Mouse (Mus musculus) midbrain, embryonic 13.5 days (tissue): Measurements from ENCODE around the gene Gnai2. TPM values are rescaled to one million over a fixed set of nuclear protein-coding genes. Genes with fewer than 3 reads are reported as not detected.

Experiments used
- ATAC-seq: fragments of 200-750 bp; cut with Nextera tagmentation; 2 replicates; pipeline ENCODE4 v1.8.0; 2017; ENCODE audit warnings: mild to moderate bottlenecking, moderate TSS enrichment, moderate library complexity
- H3K27ac ChIP-seq: fragments of 300-500 bp; sonication (generic); 2 replicates; pipeline ENCODE4 v1.5.1; 2015; ENCODE audit warnings: inconsistent platforms, mild to moderate bottlenecking, moderate library complexity
- H3K27me3 ChIP-seq: fragments of 300-500 bp; sonication (generic); 2 replicates; pipeline ENCODE4 v1.6.1; 2015; ENCODE audit warnings: mild to moderate bottlenecking, inconsistent platforms
- H3K36me3 ChIP-seq: fragments of 300-500 bp; sonication (generic); 2 replicates; pipeline ENCODE4 v1.6.1; 2015; ENCODE audit warnings: mild to moderate bottlenecking, inconsistent platforms
- H3K4me1 ChIP-seq: fragments of 300-500 bp; sonication (generic); replicated peaks from 2 replicates; pipeline ENCODE4 v1.6.1; 2015; ENCODE audit warnings: inconsistent platforms
- H3K4me2 ChIP-seq: fragments of 300-500 bp; sonication (generic); replicated peaks from 2 replicates; pipeline ENCODE4 v1.6.1; 2015; ENCODE audit warnings: moderate library complexity, mild to moderate bottlenecking, inconsistent platforms
- H3K4me3 ChIP-seq: fragments of 300-500 bp; sonication (generic); replicated peaks from 2 replicates; pipeline ENCODE4 v1.5.1; 2015; ENCODE audit warnings: mild to moderate bottlenecking, inconsistent platforms
- H3K9ac ChIP-seq: fragments of 300-500 bp; sonication (generic); replicated peaks from 2 replicates; pipeline ENCODE4 v1.6.1; 2015; ENCODE audit warnings: mild to moderate bottlenecking, inconsistent platforms
- H3K9me3 ChIP-seq: fragments of 300-500 bp; sonication (generic); 2 replicates; pipeline ENCODE4 v1.6.1; 2016; ENCODE audit warnings: mild to moderate bottlenecking, inconsistent platforms
- WGBS: fragments of 180-500 bp; shearing (Covaris S2); methylation state at CpG from one replicate; pipeline ENCODE4 v1.1.7; 2015; 5-methylcytosine and 5-hydroxymethylcytosine counted together
- polyA plus RNA-seq: library from polyadenylated mRNA; unstranded; fragments of >200 nt; fragmentation: Nextera tagmentation; extraction: Ambion mirVana; gene quantifications from 2 replicates; pipeline ENCODE4 v1.2.1, GENCODE M21; 2015

Gene Gnai2
- polyA plus RNA-seq, 1 experiment from 2014 or later, result 416 TPM

- no peak overlapping the region for H3K4me3 ChIP-seq
- H3K27ac ChIP-seq, result no peak overlapping the region
- WGBS, result 72% methylated on average over 3 of the region's 3 CpGs
- H3K27me3 ChIP-seq, result peaks cover 28% of the 10 kb centered on the region
- no peak overlapping the region for H3K4me2 ChIP-seq
- H3K4me1 ChIP-seq, result peaks cover 40% of the 10 kb centered on the region
- H3K36me3 ChIP-seq, result no peaks in the 10 kb centered on the region
- no peak for ATAC-seq
- no peak overlapping the region for H3K9ac ChIP-seq
- no peaks in the 10 kb centered on the region for H3K9me3 ChIP-seq
Observed at GRCm38 (mm10) chr9:107668916-107669315, 33.7 kb upstream of the Gnai2 start.

GRCm38 (mm10) chr9:107668011-107668410 lies 32.8 kb upstream of the Gnai2 start:
- 19% methylated on average over 8 of the region's 8 CpGs for WGBS
- Histone ChIP-seq H3K27ac (no peak overlapping the region), H3K4me2 (0 out of 2 replicates have a peak overlapping the region, but pooled peaks have one; percentile 63), H3K4me1 (peaks cover 49% of the 10 kb centered on the region), H3K9me3 (no peaks in the 10 kb centered on the region), H3K9ac (no peak overlapping the region), H3K4me3 (no peak overlapping the region), H3K36me3 (no peaks in the 10 kb centered on the region), H3K27me3 (peaks cover 28% of the 10 kb centered on the region)
- ATAC-seq, result no peak

DNA sequence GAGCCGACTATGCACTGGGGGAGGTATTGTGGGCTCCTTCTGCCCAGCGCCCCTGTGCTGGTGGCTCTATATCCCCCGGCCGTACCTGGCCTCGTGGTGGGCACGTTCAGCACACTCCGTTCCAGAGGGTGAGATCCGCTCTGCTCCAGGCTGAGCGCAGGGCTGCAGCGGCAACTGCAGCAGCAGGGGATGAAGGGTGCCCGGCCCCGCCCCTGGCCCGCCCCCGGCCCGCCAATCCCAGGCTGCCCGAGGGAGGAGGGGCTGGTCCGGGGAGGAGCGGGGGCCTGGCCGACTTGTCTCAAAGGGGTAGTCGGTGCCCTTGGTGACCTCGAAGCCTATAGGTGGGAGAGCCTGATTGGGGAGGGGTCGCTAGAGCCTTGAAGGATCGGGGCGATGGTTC lies 32.1 kb upstream of the Gnai2 start:
- peaks cover 28% of the 10 kb centered on the region for H3K27me3 ChIP-seq
- WGBS, result under 1% methylated on average over 24 of the region's 24 CpGs
- peak overlapping the region; percentile 36 for H3K4me3 ChIP-seq
- no peaks in the 10 kb centered on the region for H3K36me3 ChIP-seq
- H3K4me2 ChIP-seq, result peak overlapping the region; percentile 63
- peak; percentile 91 for ATAC-seq
- H3K9ac ChIP-seq, result peak overlapping the region; percentile 62
- no peak overlapping the region; the same call in 1 of the 2 replicates for H3K27ac ChIP-seq
- H3K9me3 ChIP-seq, result no peaks in the 10 kb centered on the region
- peaks cover 49% of the 10 kb centered on the region for H3K4me1 ChIP-seq

DNA sequence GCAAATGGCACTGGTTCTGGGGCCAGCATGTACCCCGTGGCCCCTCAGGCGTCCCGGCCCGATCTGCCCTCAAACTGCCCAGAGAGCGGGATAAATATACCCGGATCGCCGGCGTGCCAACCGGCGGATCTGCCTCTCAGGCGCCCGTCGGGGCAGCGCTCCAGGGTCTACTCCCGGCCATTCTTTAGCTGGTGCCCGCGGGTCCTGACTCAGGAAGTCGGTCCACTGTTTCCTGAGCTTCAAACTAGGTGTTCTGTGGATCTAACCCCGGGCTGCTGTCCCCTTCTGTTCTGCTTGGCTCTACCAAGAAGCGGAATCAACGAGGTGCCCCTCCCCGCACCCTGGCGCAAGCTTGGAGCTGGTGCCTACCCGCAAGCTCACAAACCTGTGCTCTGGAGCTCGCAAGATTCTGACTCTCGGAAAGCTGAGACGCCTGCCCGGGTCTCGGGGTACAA lies 31.6 kb upstream of the Gnai2 start:
- Histone ChIP-seq H3K4me3 (peak overlapping the region; percentile 36), H3K9ac (peak overlapping the region; percentile 62), H3K36me3 (no peaks in the 10 kb centered on the region), H3K9me3 (no peaks in the 10 kb centered on the region), H3K27ac (no peak overlapping the region; the same call in 1 of the 2 replicates), H3K4me1 (peaks cover 49% of the 10 kb centered on the region), H3K27me3 (peaks cover 28% of the 10 kb centered on the region), H3K4me2 (peak overlapping the region; percentile 63)
- ATAC-seq, result peak; percentile 46
- under 1% methylated on average over 30 of the region's 30 CpGs for WGBS

GRCm38 (mm10) chr9:107665308-107665707 lies 30.1 kb upstream of the Gnai2 start:
- Histone ChIP-seq H3K9ac (no peak overlapping the region), H3K9me3 (no peaks in the 10 kb centered on the region)

DNA sequence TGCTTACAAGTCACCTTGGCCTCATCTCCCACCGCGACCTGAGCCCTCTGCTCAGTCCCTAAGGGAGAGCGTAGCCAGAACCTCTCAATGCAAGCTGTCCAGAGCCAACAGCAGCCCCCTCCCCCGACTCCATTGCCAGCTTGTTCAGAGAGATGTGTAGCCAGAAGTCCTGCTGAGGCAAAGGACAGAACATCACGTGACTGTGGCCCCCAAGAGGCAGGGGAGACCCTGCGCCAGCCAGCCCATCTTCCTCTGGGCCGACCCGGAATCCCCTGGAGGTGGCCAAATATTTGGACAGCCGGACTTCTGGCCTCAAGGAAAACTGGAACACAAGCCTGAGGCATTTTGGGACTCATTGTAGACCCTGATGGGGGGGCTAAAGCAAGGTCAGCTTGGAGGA lies 28.4 kb upstream of the Gnai2 start:
- Histone ChIP-seq H3K36me3 (no peaks in the 10 kb centered on the region), H3K4me1 (peaks cover 41% of the 10 kb centered on the region), H3K27me3 (peaks cover 27% of the 10 kb centered on the region), H3K27ac (0 out of 2 replicates have a peak overlapping the region, but pooled peaks have one; percentile 15), H3K4me2 (no peak overlapping the region), H3K9me3 (no peaks in the 10 kb centered on the region), H3K9ac (no peak overlapping the region), H3K4me3 (no peak overlapping the region)
- WGBS, result 49% methylated on average over 9 of the region's 9 CpGs
- ATAC-seq, result no peak

More at GRCm38 (mm10) chr9:107665308-107665707, 30.1 kb upstream of the Gnai2 start:
- peaks cover 28% of the 10 kb centered on the region for H3K27me3 ChIP-seq
- no peaks in the 10 kb centered on the region for H3K36me3 ChIP-seq
- ATAC-seq, result no peak
- peaks cover 47% of the 10 kb centered on the region for H3K4me1 ChIP-seq
- no peak overlapping the region for H3K4me3 ChIP-seq
- H3K4me2 ChIP-seq, result peak overlapping the region; percentile 63; the same call in 1 of the 2 replicates
- 81% methylated on average over 7 of the region's 7 CpGs for WGBS
- H3K27ac ChIP-seq, result no peak overlapping the region

- H3K9ac ChIP-seq, result no peak overlapping the region
- WGBS, result 89% methylated on average over 8 of the region's 8 CpGs
- peaks cover 19% of the 10 kb centered on the region for H3K27me3 ChIP-seq
- H3K27ac ChIP-seq, result no peak overlapping the region
- no peak for ATAC-seq
- H3K4me3 ChIP-seq, result no peak overlapping the region
- no peaks in the 10 kb centered on the region for H3K36me3 ChIP-seq
- no peak overlapping the region for H3K4me2 ChIP-seq
- no peaks in the 10 kb centered on the region for H3K9me3 ChIP-seq
- H3K4me1 ChIP-seq, result peaks cover 36% of the 10 kb centered on the region
Observed at GRCm38 (mm10) chr9:107662342-107662741, 27.2 kb upstream of the Gnai2 start.

DNA sequence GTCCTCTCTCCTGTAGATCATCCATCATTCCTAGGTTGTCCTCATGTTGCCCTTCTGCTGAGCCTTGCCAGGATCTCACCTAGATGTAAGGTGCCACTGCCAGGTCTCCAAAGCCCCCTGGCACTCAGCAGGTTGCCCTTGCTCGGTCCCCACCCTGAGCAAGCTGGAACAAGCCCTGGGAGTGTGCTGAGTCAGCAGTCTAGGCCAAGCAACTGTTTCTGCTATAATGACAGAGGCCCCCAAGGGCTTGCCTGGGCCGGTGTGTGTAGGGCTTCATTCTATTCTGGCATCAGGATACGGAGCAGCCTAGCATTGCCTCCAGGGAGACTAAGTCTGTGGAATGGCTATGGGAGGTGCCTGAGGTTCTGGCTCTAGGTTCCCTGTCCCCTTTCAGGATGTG lies 25.6 kb upstream of the Gnai2 start:
- peaks cover 8% of the 10 kb centered on the region for H3K27me3 ChIP-seq
- WGBS, result 75% methylated on average over 3 of the region's 3 CpGs
- H3K9me3 ChIP-seq, result no peaks in the 10 kb centered on the region
- no peak overlapping the region for H3K4me2 ChIP-seq
- H3K27ac ChIP-seq, result no peak overlapping the region
- ATAC-seq, result no peak
- no peak overlapping the region for H3K9ac ChIP-seq
- H3K36me3 ChIP-seq, result no peaks in the 10 kb centered on the region
- H3K4me1 ChIP-seq, result peaks cover 21% of the 10 kb centered on the region
- H3K4me3 ChIP-seq, result no peak overlapping the region

- H3K27me3 ChIP-seq, result peaks cover under 1% of the 10 kb centered on the region; the same call in 1 of the 2 replicates
- H3K36me3 ChIP-seq, result no peaks in the 10 kb centered on the region
- H3K9me3 ChIP-seq, result no peaks in the 10 kb centered on the region
- H3K27ac ChIP-seq, result peak overlapping the region; percentile 21; the same call in 1 of the 2 replicates
- WGBS, result 83% methylated on average over 3 of the region's 3 CpGs
- no peak overlapping the region for H3K4me3 ChIP-seq
- ATAC-seq, result no peak
- H3K4me2 ChIP-seq, result no peak overlapping the region
- peaks cover 20% of the 10 kb centered on the region for H3K4me1 ChIP-seq
- H3K9ac ChIP-seq, result no peak overlapping the region
Observed at GRCm38 (mm10) chr9:107659961-107660360, 24.8 kb upstream of the Gnai2 start.

DNA sequence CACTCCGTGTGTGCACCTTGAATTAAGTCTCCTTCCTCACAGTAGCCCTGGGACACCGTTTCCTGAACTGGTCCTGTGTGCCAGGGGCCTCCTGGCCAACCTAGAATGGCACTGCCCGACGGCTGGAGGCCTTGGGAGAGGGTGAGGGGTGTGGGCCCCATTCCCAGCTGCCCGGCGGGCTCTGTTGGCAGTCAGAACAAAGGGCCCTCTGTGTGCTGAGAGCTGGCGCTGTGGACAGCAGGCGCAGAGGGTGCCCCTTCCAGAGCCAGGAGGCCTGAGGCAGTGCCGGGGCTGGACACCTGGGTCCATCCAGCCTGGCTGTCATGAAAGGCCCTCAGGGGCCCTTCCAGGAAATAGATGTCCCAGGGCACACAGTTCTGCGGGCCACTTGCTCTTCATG lies 24.4 kb upstream of the Gnai2 start:
- no peak overlapping the region for H3K4me2 ChIP-seq
- peaks cover 20% of the 10 kb centered on the region for H3K4me1 ChIP-seq
- 79% methylated on average over 10 of the region's 10 CpGs for WGBS
- no peak overlapping the region for H3K9ac ChIP-seq
- no peaks in the 10 kb centered on the region; the same call in 1 of the 2 replicates for H3K27me3 ChIP-seq
- H3K27ac ChIP-seq, result peak overlapping the region; percentile 21; the same call in 1 of the 2 replicates
- H3K36me3 ChIP-seq, result no peaks in the 10 kb centered on the region
- no peaks in the 10 kb centered on the region for H3K9me3 ChIP-seq
- no peak overlapping the region for H3K4me3 ChIP-seq
- peak; percentile 76 for ATAC-seq

- Histone ChIP-seq H3K9me3 (no peaks in the 10 kb centered on the region), H3K36me3 (no peaks in the 10 kb centered on the region), H3K27ac (no peak overlapping the region), H3K4me1 (peaks cover 12% of the 10 kb centered on the region; the same call in 1 of the 2 replicates), H3K4me3 (no peak overlapping the region), H3K9ac (no peak overlapping the region), H3K27me3 (no peaks in the 10 kb centered on the region; the same call in 1 of the 2 replicates), H3K4me2 (no peak overlapping the region)
- no peak for ATAC-seq
- WGBS, result 91% methylated on average over 6 of the region's 6 CpGs
Observed at GRCm38 (mm10) chr9:107658096-107658495, 22.9 kb upstream of the Gnai2 start.

DNA sequence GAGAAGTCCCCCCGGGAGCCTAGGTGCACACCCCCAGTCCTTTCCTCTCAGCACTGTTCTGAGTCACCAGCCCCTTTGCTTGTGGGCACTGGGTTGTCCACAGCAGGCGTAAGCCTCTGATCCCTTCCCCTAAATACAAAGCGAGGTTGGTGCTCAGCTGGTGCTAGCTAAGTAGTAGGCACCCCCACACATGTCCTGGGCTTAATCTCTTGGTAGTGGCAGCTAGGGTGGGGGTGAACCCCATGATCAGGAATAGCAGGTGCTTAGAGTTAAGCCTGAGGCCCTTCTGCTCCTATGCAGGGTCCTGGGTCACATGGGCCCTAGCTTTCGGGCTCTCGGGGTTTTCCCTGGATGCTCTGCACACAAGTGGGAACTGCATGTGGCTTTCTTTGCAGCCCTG lies 22.0 kb upstream of the Gnai2 start:
- H3K27me3 ChIP-seq, result no peaks in the 10 kb centered on the region
- 81% methylated on average over 5 of the region's 5 CpGs for WGBS
- H3K27ac ChIP-seq, result no peak overlapping the region
- H3K36me3 ChIP-seq, result no peaks in the 10 kb centered on the region
- no peak for ATAC-seq
- no peak overlapping the region for H3K4me3 ChIP-seq
- H3K9ac ChIP-seq, result no peak overlapping the region
- H3K4me2 ChIP-seq, result no peak overlapping the region
- H3K9me3 ChIP-seq, result no peaks in the 10 kb centered on the region
- H3K4me1 ChIP-seq, result peaks cover 11% of the 10 kb centered on the region; the same call in 1 of the 2 replicates

DNA sequence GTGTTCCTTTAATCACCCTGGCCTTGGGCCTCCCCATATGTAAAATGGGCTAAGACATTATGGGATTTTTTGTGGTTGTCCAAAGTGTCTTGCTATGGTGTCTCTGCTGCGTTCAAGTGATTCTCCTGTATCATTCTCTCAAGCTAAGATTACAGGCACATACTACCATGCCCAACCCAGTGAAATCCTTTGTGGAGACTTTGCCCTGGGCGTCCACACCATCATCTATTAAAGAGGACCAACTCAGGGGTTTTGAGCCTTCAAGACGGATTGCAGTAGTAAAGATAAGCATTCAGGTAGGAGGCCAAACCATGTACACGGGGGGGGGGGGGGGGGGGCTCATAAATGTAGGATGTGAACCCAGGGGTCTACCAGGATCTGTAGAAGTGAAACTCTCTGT lies 19.4 kb upstream of the Gnai2 start:
- Histone ChIP-seq H3K4me3 (no peak overlapping the region), H3K9ac (no peak overlapping the region), H3K4me2 (no peak overlapping the region), H3K9me3 (no peaks in the 10 kb centered on the region), H3K4me1 (peaks cover 26% of the 10 kb centered on the region), H3K27me3 (no peaks in the 10 kb centered on the region), H3K27ac (no peak overlapping the region), H3K36me3 (no peaks in the 10 kb centered on the region)
- no peak for ATAC-seq
- 80% methylated on average over 4 of the region's 4 CpGs for WGBS
